Mouse (Mus musculus) thymus, adult 18-20 months (tissue): ENCODE measurements around the gene Csmd2.

Source experiments
- DNase-seq, 2 experiments: peaks; one replicate each; pipeline ENCODE4 v3.0.0; 2022; ENCODE audit warnings: mixed read lengths in 2 of 2

Csmd2 gene

GRCm38 (mm10) chr4:127987784-127988455, at the start of gene Csmd2:
Gene Csmd2 (plus strand): TSS chr4:127987857.
- DNase-seq: no peak

- DNase-seq: no peak
These were observed 40.0 kb upstream of the Csmd2 start for GRCm38 (mm10) chr4:127947696-127948095.

- no peak for DNase-seq
These were observed 34.5 kb upstream of the Csmd2 start for GRCm38 (mm10) chr4:127953006-127953710.

- DNase-seq: no peak
These were observed 18.6 kb upstream of the Csmd2 start for GRCm38 (mm10) chr4:127969101-127969500.

GRCm38 (mm10) chr4:127970018-127970421, 17.6 kb upstream of the Csmd2 start:
- DNase-seq: no peak

- DNase-seq: no peak
These were observed 16.5 kb upstream of the Csmd2 start, which contains the start of gene CK137956 for GRCm38 (mm10) chr4:127970901-127971868. Gene CK137956 (minus strand): TSS chr4:127970951.

GRCm38 (mm10) chr4:127972976-127973375, 14.7 kb upstream of the Csmd2 start:
- no peak for DNase-seq

- no peak for DNase-seq
These were observed 6.5 kb upstream of the Csmd2 start for GRCm38 (mm10) chr4:127981125-127981524.

- DNase-seq: no peak
These were observed 3.2 kb upstream of the Csmd2 start for GRCm38 (mm10) chr4:127984426-127984825.

GRCm38 (mm10) chr4:127985874-127986273, 1.8 kb upstream of the Csmd2 start:
- no peak for DNase-seq

- DNase-seq: no peak
These were observed 1.1 kb upstream of the Csmd2 start for GRCm38 (mm10) chr4:127986491-127987075.

GRCm38 (mm10) chr4:127987270-127987669, 387 bp upstream of the Csmd2 start:
- DNase-seq: no peak

- no peak for DNase-seq
These were observed 996 bp downstream of the Csmd2 start for GRCm38 (mm10) chr4:127988526-127989180.

GRCm38 (mm10) chr4:127989347-127989995, 1.8 kb downstream of the Csmd2 start:
- DNase-seq: no peak

- no peak for DNase-seq
These were observed 11.6 kb downstream of the Csmd2 start for GRCm38 (mm10) chr4:127999281-127999680.

GRCm38 (mm10) chr4:128002638-128003101, 15.0 kb downstream of the Csmd2 start:
- DNase-seq: no peak

- DNase-seq: no peak
These were observed 17.3 kb downstream of the Csmd2 start for GRCm38 (mm10) chr4:128004797-128005452.

GRCm38 (mm10) chr4:128019465-128019864, 31.8 kb downstream of the Csmd2 start:
- DNase-seq: no peak

GRCm38 (mm10) chr4:128028294-128028693, 40.6 kb downstream of the Csmd2 start:
- DNase-seq: no peak

- DNase-seq: no peak
These were observed 54.2 kb downstream of the Csmd2 start for GRCm38 (mm10) chr4:128041901-128042300.

GRCm38 (mm10) chr4:128042626-128043025, 55.0 kb downstream of the Csmd2 start:
- DNase-seq: no peak
